Mouse (Mus musculus) right cerebral cortex, postnatal 10 days (tissue): ENCODE measurements around the gene Camta1.
A peak's percentile ranks its signal among the peaks of the same experiment; 100 is the strongest.
"Not testable (repeated sequence)": the region's sequence is repeated elsewhere in the genome, so short reads cannot be mapped to it uniquely, and the experiment has no call there.

Experiments
- DNase-seq, 2 experiments: peaks; one replicate each; pipeline ENCODE4 v3.0.0; 2021; ENCODE audit warnings: low spot score in 2 of 2

The Camta1 gene

DNA sequence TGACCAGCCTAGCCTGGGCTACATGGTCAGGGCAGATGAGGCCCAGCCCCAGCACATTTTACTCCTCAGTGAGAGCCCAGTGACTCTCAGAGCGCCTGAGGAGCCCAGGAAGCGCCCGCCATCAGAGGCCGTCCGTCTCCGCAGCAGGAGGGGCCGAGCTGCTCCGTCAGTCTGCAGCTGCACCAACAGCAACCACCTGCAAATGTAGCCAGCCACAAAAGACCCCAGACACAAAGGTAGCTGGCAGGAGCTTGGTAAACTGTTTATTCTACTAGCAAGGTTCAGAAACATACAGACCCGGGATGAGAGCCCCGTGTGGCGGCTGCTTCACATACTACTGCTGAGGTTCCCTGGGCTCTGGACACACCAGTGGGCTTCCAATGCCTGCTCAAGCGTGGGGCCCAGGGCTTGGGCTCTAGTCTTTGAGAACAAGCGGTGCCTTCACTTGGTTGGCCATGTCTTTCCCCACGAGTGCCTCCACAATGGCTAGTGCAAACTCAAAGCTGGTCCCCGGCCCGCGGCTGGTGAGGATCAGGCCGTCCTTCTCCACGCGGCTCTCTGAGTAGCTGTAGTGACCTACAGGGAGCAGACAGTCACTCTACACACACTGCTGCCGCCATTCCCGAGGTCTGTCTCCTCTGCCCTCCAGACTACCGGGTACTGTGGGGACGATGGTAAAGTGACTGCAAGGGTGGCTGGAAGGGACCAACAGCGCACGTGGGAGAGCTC lies 964.6 kb downstream of the Camta1 start:
- DNase-seq, result no peak

DNA sequence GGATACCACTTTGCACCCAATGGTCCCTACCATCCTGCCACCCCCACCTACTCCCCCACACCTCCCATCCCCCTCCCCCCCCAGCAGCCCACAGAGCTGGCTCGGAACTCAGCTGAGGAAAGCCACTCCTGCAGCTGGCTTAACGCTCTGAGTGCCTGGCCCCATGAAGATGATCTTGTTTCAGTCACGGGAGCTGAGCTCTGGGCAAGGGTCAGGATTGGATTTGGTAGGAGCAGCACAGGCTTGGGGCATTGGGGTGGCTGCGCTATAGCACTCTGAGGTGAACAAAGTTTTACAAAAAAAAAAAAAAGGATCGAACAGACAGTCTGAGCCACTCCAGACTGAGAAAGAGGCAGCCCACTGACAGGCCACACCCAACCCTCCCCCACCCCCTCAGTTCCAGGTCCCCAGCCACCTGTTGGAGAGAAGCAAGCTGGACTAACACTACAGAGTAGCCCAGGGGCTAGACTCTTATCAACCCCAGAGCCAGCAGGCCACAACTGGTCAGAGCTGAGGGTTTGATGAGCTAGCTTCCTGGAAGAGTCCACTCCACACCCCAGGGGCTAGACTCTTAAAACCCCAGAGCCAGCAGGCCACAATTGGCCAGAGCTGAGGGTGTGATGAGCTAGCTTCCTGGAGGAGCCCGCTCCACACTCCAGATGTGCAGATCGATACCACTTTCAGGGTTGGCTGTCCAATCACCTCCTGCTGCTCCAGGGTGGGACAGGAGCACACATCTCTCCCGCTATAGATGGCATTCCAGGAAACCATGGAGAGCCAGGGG lies 966.8 kb downstream of the Camta1 start:
- DNase-seq, result no peak

DNA sequence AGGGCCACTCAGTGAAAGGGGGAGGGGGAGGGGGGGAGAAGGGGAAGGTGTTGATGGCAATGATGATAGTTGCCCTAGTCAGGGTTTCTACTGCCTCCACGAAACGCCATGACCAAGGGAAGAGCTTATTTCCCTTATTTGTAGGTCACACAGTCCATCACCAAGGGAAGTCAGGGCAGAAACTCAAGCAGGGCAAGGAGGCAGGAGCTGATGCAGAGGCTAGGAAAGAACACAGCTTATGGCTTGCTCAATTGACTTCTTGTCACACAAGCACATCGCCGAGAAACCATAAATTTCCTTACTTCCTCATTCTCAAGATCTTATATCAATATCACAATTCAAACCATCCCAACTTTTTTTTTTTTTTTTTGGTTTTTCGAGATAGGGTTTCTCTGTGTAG lies 970.4 kb downstream of the Camta1 start:
- DNase-seq, result no peak

DNA sequence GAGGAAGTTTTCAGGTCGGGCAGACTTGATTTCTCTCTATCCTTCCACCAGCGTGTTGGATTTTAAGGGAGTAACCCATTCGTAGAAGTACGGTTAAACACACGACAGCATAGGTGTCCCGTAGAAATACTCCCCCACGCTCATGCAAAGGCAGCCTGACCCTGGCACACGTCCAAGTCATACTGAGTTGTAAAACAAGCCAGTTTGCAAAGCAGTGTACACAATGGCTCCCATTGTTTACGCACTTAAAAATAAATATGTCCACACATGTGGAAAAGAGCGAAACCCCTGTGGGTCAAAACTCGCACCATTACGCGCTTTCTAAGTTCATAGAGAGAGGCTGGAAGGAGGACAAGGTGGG lies 971.7 kb downstream of the Camta1 start:
- no peak for DNase-seq

DNA sequence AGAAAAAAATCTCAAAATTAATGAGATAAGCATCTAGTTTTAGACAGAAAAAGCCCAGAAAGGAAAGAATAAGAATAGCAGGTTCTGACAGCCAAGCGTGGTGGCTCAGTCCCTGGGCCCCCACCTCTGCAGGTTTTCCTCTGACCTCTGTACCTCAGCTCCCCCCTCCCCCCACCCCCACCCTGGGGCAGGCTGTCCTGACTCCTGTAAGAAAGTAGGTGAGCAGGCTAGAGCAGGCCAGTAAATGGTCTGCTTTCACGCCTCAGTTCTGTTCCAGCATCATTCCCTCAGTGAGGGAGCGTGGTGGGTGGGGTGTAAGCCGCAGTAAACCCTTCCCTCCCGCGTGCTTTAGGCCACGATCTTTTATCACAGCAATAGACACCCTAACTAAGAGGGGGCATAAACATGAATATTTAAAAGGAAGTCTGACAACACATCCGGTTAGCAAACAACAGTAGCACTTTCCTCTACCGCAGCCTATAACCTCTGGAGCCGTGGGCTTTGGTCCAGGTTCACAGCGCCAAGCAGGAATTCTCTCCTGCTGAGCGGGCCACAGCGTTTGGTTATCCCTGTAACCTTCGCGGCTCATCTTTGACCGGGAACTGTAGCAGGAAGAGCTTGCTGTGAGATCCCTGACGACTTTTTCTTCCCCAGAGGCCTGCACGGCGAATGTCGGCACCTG lies 972.3 kb downstream of the Camta1 start:
- DNase-seq, result no peak

DNA sequence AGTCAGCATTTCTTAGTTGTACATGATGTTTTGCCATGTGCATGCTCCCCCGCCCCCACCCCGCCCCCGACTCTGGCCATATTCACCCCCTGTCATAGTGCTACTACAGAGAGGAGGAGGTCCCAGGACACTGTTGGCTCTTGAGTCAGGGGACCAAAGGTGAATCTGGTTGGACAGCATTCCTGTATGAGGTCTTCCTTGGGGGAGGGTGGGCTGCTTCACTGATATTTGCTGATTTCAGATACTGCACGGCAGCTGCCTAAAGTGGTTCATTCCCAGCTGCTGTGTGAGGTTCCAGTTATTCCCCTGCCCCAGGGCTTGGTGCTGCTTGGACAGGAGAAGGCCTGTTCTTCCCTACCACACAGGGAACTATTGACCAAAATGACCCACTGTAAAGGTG lies 973.2 kb downstream of the Camta1 start:
- no peak for DNase-seq

DNA sequence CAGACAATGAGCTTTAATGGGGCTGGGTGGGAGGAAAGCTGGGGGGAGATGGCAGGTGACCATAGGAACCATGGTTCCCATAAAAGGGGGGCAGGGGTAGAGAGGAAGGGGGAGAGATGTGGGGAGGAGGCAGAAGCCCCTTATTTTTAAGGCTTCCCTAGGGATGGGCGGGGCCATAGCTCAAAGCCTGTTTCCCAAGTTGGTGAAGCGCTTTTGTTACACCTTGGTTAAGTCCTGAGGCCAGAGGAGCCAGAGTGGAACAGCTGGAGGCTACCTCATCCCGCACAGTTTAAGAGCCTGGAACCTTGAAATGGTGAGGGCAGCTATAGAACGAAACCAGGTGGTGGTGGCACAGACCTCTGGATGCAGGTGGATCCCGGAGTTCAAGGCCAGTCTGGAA lies 973.8 kb downstream of the Camta1 start:
- DNase-seq, result no peak

DNA sequence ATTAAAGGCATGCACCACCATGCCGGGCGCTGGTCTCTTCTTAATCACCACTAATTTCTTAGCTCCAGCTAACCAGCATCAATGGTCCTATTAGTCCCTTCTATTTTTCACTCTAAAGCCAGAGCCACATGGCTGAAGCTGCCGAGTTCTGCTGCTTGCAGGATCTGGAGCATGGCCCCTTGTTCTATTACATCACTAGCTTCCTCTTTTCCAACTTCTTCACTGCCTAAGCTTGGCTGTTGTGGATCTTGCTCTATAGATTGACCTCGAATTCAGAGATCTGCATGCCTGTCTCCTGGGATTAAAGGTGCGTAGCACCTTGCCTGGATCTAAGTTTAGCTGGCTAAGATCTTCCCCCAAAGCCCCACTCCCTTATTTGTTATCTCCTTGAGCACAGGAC lies 979.0 kb downstream of the Camta1 start:
- no peak for DNase-seq

DNA sequence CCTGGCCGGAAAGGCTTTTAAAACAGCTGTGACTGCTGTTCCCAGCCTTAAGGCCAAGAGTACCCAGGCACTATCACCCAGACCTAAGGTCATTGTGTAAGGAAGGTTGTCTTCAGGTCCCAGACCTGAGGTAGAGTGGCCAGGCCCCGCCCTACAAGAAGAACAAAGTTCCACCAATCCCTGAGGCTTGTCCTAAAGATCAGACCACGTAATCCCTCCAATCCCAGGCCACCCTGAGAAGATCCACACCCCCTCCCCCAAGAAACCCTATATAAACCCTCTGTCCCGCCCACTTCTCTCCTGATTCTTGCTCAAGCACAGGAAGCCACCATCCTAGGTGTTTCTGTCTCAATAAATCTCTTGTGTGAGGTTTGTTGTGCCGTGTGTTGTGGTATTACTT lies 981.3 kb downstream of the Camta1 start:
- DNase-seq, result no peak

DNA sequence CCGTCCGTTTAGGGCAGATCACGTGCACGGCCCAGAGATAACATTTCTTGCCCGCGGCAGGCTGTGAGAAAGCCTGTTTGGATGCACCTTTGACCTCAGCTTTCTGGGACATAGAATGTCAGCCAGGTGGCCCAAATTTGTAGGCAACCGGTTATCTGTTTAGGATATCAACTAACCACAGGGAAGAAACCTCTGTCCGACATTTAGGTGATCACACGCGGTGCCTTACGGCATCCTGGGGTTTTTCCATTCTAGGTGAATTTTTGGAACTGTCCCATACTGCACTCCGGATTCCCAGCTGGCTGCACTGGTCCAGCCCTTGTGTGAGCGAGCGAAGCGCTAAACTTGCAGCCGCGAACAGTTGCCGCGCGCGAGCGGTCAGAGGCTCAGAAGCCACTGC lies 982.0 kb downstream of the Camta1 start:
- no peak for DNase-seq

DNA sequence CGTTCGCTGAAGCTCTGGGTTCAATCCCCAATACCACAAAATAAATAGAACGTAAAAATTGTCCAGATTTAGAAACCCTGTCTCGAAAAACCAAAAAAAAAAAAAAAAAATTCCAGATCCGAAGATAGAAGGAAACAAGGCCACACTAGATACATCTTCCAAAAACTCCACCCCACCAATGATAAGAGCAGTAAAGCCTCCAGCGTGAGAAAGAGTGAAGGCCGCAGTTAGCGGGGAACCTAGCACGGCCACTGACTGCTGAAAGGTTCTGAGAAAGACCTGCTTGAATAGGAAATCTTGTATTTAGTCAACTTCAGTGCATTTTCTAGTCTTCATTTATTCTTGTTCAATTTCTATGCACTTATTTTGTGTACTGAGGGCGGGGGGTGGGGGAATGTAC lies 986.3 kb downstream of the Camta1 start:
- no peak for DNase-seq

DNA sequence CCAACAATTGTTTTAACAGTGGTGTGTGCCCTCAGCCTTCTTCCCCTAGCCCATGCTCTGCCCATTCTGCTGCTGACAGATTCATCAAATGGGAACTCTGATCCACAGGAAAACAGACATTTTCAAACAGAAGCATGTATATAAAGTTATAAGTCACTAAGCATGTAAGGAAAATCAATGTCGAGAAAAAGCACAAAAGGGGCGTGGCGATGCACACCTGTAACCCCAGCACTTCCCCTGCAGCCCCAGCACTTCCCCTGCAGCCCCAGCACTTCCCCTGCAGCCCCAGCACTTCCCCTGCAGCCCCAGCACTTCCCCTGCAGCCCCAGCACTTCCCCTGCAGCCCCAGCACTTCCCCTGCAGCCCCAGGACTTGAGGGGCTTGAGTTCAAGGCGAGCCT lies 987.3 kb downstream of the Camta1 start:
- not testable (repeated sequence) for DNase-seq

DNA sequence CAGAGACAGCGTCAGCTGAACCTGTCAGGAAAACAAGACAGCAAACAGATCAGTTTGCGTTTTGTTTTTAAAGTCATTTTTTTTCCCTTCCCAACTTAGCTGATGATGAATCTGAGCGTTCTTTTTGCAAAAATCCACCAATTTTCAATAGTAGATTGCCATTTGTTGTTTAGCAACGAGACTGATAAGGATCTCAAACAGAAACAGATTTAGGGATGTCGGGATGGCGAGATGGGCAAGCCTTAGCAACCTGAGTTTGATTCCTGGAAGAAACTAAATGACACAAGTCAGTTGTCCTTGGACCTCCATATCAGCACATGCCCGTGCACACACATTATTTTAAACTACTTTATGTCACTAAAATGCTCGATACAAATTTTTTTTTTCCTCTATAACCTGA lies 989.0 kb downstream of the Camta1 start:
- DNase-seq, result no peak

DNA sequence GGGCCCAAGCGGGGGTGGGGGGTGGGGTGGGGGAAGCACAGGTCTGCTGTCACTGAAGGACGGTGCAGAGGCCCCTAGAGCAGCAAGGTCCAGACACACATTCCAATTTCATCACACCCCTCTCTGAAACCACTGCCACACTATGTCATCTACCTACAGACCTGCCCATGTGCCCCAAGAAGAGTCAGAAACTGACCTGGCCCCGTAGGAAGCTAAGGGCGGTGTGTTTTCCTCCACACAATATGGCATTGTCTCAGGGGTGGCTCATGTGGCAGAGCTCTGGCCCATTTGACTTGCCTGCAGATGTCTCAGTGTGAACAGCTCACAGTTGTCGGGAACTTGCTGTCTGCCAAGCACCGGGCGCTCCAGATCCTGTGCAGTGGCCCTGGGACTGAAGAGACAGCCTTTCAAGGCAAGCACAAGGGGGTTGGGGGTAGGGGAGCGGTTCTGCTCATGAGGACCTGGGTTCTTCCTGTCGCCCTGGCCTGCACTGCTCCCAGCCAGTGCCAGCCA lies 989.5 kb downstream of the Camta1 start:
- DNase-seq, result peak; percentile 61 to 67

DNA sequence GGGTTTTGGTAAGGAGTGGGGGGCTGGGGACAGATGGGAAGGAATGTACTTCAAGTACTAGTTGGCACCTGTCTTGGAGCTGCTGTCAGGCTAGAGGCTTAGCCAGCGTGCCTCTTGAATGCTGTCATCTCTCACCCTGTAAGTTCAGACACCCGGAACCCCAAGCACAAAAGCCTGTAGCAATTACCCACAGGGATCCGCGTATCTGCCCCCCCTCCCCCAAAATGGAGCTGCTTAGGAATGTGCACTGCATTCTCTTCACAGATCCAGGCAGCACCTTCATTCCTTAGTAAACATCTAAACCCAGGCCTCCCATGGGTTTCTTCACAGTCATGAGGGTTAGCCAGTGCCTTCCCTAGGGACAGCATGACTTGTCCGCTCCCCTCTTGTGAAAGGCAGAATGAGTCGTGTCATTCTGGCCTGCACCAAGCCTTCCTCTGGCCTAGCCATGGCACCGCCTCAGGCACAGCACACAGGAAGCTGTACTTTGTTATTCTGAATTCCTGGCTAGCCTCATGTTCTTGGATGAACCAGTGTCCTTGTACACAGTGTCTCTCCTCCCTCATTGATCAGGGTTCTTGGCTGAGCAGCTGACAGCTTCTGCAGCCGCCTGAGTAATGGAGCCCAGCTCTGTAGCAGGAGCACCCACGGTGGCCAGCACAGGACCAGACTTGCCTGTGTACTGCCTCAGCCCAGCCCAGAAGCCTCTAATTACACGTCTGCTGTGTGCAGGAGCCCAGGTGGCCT lies 990.1 kb downstream of the Camta1 start:
- DNase-seq, result no peak

DNA sequence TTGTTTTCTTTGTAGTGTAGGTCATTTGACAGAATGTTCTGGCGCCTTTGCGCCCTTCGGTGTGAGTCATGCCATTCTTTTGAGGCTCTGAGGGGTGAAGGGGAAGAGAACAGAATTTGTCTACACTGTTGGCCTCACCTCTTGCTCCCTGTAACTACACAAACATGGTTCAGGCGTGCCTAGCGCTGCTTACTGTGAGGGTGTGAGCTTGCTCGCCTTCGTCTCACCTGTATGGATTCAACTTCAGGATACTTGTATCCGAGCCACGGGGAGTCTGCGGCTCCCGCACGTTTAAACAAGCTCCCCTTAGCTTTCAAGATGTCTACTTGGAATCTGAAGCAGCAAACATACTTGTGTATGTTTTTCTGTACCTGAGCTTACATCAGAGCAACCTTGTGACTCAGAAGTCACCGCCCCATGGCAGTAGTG lies 990.7 kb downstream of the Camta1 start:
- DNase-seq, result no peak

DNA sequence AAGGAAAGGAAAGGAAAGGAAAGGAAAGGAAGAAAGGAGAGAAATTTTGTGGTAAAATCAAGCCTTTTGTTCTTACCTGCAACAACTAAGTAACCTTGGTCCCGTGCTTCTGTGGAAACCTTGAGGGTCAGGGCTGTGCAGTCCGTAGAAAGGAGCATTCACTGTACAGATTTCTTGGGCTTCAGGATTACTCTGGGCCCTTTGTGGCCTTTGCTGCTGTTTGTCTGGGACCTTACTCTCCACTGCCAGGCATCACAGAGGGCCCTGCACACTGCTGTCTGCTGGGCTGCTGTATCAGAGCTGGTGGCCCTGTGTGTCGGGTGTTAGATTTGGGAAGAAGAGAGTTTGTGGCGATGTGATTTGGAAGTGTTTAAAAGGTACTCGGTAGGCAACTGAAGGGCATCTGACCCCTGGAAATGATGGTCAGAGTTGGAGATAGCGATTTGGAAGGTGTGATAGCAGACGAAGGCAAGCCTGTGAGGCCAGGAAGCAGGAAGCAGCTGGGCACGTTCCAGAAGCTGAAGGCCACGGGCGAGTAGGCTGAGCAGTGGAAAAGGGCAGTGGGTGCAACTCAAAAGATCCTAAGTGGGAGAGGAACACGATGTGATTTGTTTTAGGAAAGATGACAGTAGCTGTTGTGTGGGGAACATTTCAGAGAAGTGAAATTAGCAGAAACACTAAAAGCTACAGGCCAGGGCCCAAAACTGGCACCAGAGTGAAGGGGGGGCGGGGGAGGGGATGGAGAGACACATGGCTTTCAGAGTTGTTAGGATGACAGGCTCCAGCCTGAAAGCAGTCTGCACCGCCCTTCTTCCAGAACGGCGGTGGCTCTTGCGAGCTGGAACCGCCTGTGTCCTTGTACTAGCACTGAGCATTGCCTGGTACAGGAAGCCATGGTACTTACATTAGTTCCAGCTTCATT lies 992.1 kb downstream of the Camta1 start:
- peak in 1 of 2 experiments; percentile 8 for DNase-seq

DNA sequence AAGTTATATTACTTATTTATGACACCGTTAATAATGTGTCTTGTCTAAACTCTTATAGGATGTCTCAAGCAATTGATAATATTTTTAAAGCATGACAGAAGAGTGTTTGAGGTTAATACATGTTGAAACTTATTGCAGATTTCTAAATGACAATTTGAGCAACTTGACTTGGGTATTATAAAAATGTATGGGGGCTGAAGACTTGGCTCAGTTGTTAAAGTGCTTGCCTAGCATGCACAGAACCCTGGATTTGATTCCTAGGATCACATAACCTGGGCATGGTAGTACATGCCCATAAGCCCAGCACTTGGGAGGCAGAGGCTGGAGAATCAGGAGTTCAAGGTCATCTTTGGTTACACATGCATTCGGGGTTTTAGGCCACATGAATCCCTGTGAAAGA lies 992.8 kb downstream of the Camta1 start:
- no peak for DNase-seq

DNA sequence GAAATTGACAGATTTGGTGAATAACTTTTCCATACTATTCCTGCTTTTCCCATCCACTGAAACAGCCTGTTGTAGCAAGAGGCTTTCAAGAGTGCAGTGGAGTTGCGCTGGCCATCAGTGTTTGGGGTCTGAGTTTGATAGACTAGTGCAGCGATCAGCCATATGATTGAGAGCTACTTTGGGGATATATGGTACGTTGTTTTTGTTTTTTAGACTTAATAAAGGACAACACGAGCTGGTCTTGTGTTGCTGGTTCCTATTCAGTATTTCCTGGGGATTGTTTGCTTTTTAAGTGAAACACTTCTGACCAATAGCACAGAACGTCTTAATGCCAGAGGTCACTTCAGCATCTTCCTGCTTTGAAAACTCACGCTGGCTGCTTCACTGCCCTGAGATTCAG lies 993.5 kb downstream of the Camta1 start:
- DNase-seq, result peak in 1 of 2 experiments; percentile 2
